Mouse (Mus musculus): ENCODE data around the gene Pld3. TPM values are rescaled to one million over a fixed set of nuclear protein-coding genes. Genes with fewer than 3 reads are reported as not detected.

The Pld3 gene
- total RNA-seq, 1 experiment = 77.9 TPM

- H3K4me3 ChIP-seq (ENCODE audit: insufficient read depth in 1 of 2, low read depth in 1 of 2, low read length in 2 of 2, poor library complexity in 1 of 2, severe bottlenecking in 1 of 2) = no peak overlapping the region
- no peak for DNase-seq (ENCODE audit: low read depth, low spot score)
- TF ChIP-seq CHD2 (IDR thresholded peaks at IDR 0.05; ENCODE audit: low read depth, low read length) = no peak
- TF ChIP-seq MAFK (IDR thresholded peaks at IDR 0.05; ENCODE audit: insufficient read depth, low read depth, low read length) = no peak
- no peak for TF ChIP-seq HCFC1 (IDR thresholded peaks at IDR 0.05; ENCODE audit: borderline replicate concordance, insufficient read depth, low read length)
- no peak for TF ChIP-seq ZNF384 (IDR thresholded peaks at IDR 0.05; ENCODE audit: low read depth, low read length)
- TF ChIP-seq ZC3H11A (IDR thresholded peaks at IDR 0.05; ENCODE audit: borderline replicate concordance, low read depth, low read length) = no peak
- no peaks in the 10 kb centered on the region for H3K9me3 ChIP-seq (ENCODE audit: control insufficient read depth, insufficient read depth, low read depth, low read length)
- H3K36me3 ChIP-seq (ENCODE audit: control insufficient read depth, insufficient read depth, low read length, poor library complexity, severe bottlenecking) = peaks cover 43% of the 10 kb centered on the region; the same call in 1 of the 2 replicates
- H3K9ac ChIP-seq (ENCODE audit: insufficient read depth, low read depth, low read length, poor library complexity, severe bottlenecking) = no peak overlapping the region
- in situ Hi-C loops (cut with MboI; ENCODE audit: low sequenced_read_pairs in 2 of 2, unreplicated experiment in 2 of 2) = no loop called here
- peaks cover 2 to 11% of the 10 kb centered on the region in 2 experiments; a peak in 3 of 4 replicates for H3K4me1 ChIP-seq (ENCODE audit: control insufficient read depth in 2 of 2, insufficient read depth in 2 of 2, low read length in 2 of 2, poor library complexity in 1 of 2)
- no peak overlapping the region for H3K27ac ChIP-seq (ENCODE audit: insufficient read depth, low read depth, low read length, poor library complexity, severe bottlenecking)
Observed at GRCm38 (mm10) chr7:27537998-27538397, 15.0 kb downstream of the Pld3 start.

- Histone ChIP-seq H3K9ac (ENCODE audit: insufficient read depth, low read depth, low read length, poor library complexity, severe bottlenecking) (no peak overlapping the region), H3K4me3 (ENCODE audit: insufficient read depth in 1 of 2, low read depth in 1 of 2, low read length in 2 of 2, poor library complexity in 1 of 2, severe bottlenecking in 1 of 2) (no peak overlapping the region), H3K36me3 (ENCODE audit: control insufficient read depth, insufficient read depth, low read length, poor library complexity, severe bottlenecking) (peaks cover 51% of the 10 kb centered on the region; the same call in 1 of the 2 replicates), H3K9me3 (ENCODE audit: control insufficient read depth, insufficient read depth, low read depth, low read length) (no peaks in the 10 kb centered on the region), H3K4me1 (ENCODE audit: control insufficient read depth in 2 of 2, insufficient read depth in 2 of 2, low read length in 2 of 2, poor library complexity in 1 of 2) (peaks cover 0 to 12% of the 10 kb centered on the region in 2 experiments; a peak in 2 of 4 replicates), H3K27ac (ENCODE audit: insufficient read depth, low read depth, low read length, poor library complexity, severe bottlenecking) (no peak overlapping the region)
- DNase-seq (ENCODE audit: low read depth, low spot score) = no peak
- TF ChIP-seq HCFC1 (IDR thresholded peaks at IDR 0.05; ENCODE audit: borderline replicate concordance, insufficient read depth, low read length) (no peak), ZC3H11A (IDR thresholded peaks at IDR 0.05; ENCODE audit: borderline replicate concordance, low read depth, low read length) (no peak), ZNF384 (IDR thresholded peaks at IDR 0.05; ENCODE audit: low read depth, low read length) (no peak), CHD2 (IDR thresholded peaks at IDR 0.05; ENCODE audit: low read depth, low read length) (no peak), MAFK (IDR thresholded peaks at IDR 0.05; ENCODE audit: insufficient read depth, low read depth, low read length) (no peak)
- in situ Hi-C loops (cut with MboI; ENCODE audit: low sequenced_read_pairs in 2 of 2, unreplicated experiment in 2 of 2) = no loop called here
Observed at GRCm38 (mm10) chr7:27536618-27537017, 16.4 kb downstream of the Pld3 start.

GRCm38 (mm10) chr7:27535386-27535785 is 17.6 kb downstream of the Pld3 start:
- Histone ChIP-seq H3K27ac (ENCODE audit: insufficient read depth, low read depth, low read length, poor library complexity, severe bottlenecking) (no peak overlapping the region), H3K4me3 (ENCODE audit: insufficient read depth in 1 of 2, low read depth in 1 of 2, low read length in 2 of 2, poor library complexity in 1 of 2, severe bottlenecking in 1 of 2) (no peak overlapping the region), H3K4me1 (ENCODE audit: control insufficient read depth in 2 of 2, insufficient read depth in 2 of 2, low read length in 2 of 2, poor library complexity in 1 of 2) (peaks cover 0 to 10% of the 10 kb centered on the region in 2 experiments; a peak in 2 of 4 replicates), H3K9me3 (ENCODE audit: control insufficient read depth, insufficient read depth, low read depth, low read length) (no peaks in the 10 kb centered on the region), H3K9ac (ENCODE audit: insufficient read depth, low read depth, low read length, poor library complexity, severe bottlenecking) (no peak overlapping the region), H3K36me3 (ENCODE audit: control insufficient read depth, insufficient read depth, low read length, poor library complexity, severe bottlenecking) (peaks cover 46% of the 10 kb centered on the region; the same call in 1 of the 2 replicates)
- in situ Hi-C loops (cut with MboI; ENCODE audit: low sequenced_read_pairs in 2 of 2, unreplicated experiment in 2 of 2) = no loop called here
- no peak for DNase-seq (ENCODE audit: low read depth, low spot score)
- no peak for TF ChIP-seq MAFK (IDR thresholded peaks at IDR 0.05; ENCODE audit: insufficient read depth, low read depth, low read length)
- TF ChIP-seq ZNF384 (IDR thresholded peaks at IDR 0.05; ENCODE audit: low read depth, low read length) = no peak
- TF ChIP-seq HCFC1 (IDR thresholded peaks at IDR 0.05; ENCODE audit: borderline replicate concordance, insufficient read depth, low read length) = no peak
- no peak for TF ChIP-seq CHD2 (IDR thresholded peaks at IDR 0.05; ENCODE audit: low read depth, low read length)
- no peak for TF ChIP-seq ZC3H11A (IDR thresholded peaks at IDR 0.05; ENCODE audit: borderline replicate concordance, low read depth, low read length)

GRCm38 (mm10) chr7:27532480-27533050 is 20.5 kb downstream of the Pld3 start:
- no peak overlapping the region for H3K4me3 ChIP-seq (ENCODE audit: insufficient read depth in 1 of 2, low read depth in 1 of 2, low read length in 2 of 2, poor library complexity in 1 of 2, severe bottlenecking in 1 of 2)
- H3K9me3 ChIP-seq (ENCODE audit: control insufficient read depth, insufficient read depth, low read depth, low read length) = no peaks in the 10 kb centered on the region
- no peak for DNase-seq (ENCODE audit: low read depth, low spot score)
- H3K36me3 ChIP-seq (ENCODE audit: control insufficient read depth, insufficient read depth, low read length, poor library complexity, severe bottlenecking) = peaks cover 35% of the 10 kb centered on the region; the same call in 1 of the 2 replicates
- in situ Hi-C loops (cut with MboI; ENCODE audit: low sequenced_read_pairs in 2 of 2, unreplicated experiment in 2 of 2) = no loop called here
- no peak for TF ChIP-seq ZC3H11A (IDR thresholded peaks at IDR 0.05; ENCODE audit: borderline replicate concordance, low read depth, low read length)
- TF ChIP-seq MAFK (IDR thresholded peaks at IDR 0.05; ENCODE audit: insufficient read depth, low read depth, low read length) = no peak
- TF ChIP-seq HCFC1 (IDR thresholded peaks at IDR 0.05; ENCODE audit: borderline replicate concordance, insufficient read depth, low read length) = no peak
- H3K9ac ChIP-seq (ENCODE audit: insufficient read depth, low read depth, low read length, poor library complexity, severe bottlenecking) = no peak overlapping the region
- H3K4me1 ChIP-seq (ENCODE audit: control insufficient read depth in 2 of 2, insufficient read depth in 2 of 2, low read length in 2 of 2, poor library complexity in 1 of 2) = peaks cover 0 to 8% of the 10 kb centered on the region in 2 experiments; a peak in 2 of 4 replicates
- H3K27ac ChIP-seq (ENCODE audit: insufficient read depth, low read depth, low read length, poor library complexity, severe bottlenecking) = no peak overlapping the region
